Mouse (Mus musculus) embryonic fibroblast, embryonic 13.5 days (primary cell): ENCODE data around the gene Cntd1.

ENCODE experiments used
- CTCF ChIP-seq: IDR thresholded peaks from 2 replicates; pipeline ENCODE4 v1.5.1; 2011; ENCODE audit warnings: mild to moderate bottlenecking, control low read depth, low read length, moderate library complexity, borderline replicate concordance; ENCODE audit not compliant: insufficient read depth
- POLR2A ChIP-seq: IDR thresholded peaks from 2 replicates; pipeline ENCODE4 v1.6.1; 2011; ENCODE audit warnings: low read depth, mild to moderate bottlenecking, control low read depth, low read length, moderate library complexity

DNA sequence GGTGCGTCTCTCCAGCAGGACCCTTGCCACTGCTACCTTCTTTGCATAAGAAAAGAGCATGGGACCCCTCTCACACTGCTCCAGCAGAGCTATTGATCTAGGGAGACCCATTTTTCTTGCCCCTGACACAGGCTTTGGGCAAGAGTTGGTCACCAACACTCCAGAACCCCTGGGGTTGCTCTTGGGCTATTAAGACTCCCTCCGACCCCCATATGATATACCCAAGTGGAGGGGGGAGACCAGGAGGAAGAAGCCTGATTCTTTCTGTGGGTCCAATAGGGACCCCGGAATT, 14.9 kb upstream of the Cntd1 start:
- TF ChIP-seq POLR2A = no peak
- TF ChIP-seq CTCF = no peak
